Mouse (Mus musculus) intestine, embryonic 15.5 days (tissue): ENCODE results near the gene Phlpp1. TPM values are rescaled to one million over a fixed set of nuclear protein-coding genes. Genes with fewer than 3 reads are reported as not detected.
A peak's percentile ranks its signal among the peaks of the same experiment; 100 is the strongest.

Experiments
- ATAC-seq: fragments of 200-750 bp; cut with Nextera tagmentation; 2 replicates; pipeline ENCODE4 v1.8.0; 2017; ENCODE audit warnings: moderate TSS enrichment, moderate library complexity
- H3K27ac ChIP-seq: fragments of 300-500 bp; sonication (generic); 2 replicates; pipeline ENCODE4 v1.5.1; 2015; ENCODE audit warnings: mild to moderate bottlenecking, inconsistent platforms
- H3K27me3 ChIP-seq: fragments of 300-500 bp; sonication (generic); replicated peaks from 2 replicates; pipeline ENCODE4 v1.6.1; 2015; ENCODE audit warnings: inconsistent platforms
- H3K36me3 ChIP-seq: fragments of 300-500 bp; sonication (generic); 2 replicates; pipeline ENCODE4 v1.6.1; 2015; ENCODE audit warnings: inconsistent platforms
- H3K4me1 ChIP-seq: fragments of 300-500 bp; sonication (generic); replicated peaks from 2 replicates; pipeline ENCODE4 v1.6.1; 2015; ENCODE audit warnings: inconsistent platforms
- H3K4me2 ChIP-seq: fragments of 300-500 bp; sonication (generic); replicated peaks from 2 replicates; pipeline ENCODE4 v1.6.1; 2015; ENCODE audit warnings: mild to moderate bottlenecking, inconsistent platforms
- H3K4me3 ChIP-seq: fragments of 300-500 bp; sonication (generic); replicated peaks from 2 replicates; pipeline ENCODE4 v1.5.1; 2015; ENCODE audit warnings: inconsistent platforms
- H3K9ac ChIP-seq: fragments of 300-500 bp; sonication (generic); 2 replicates; pipeline ENCODE4 v1.6.1; 2015; ENCODE audit warnings: inconsistent platforms
- H3K9me3 ChIP-seq: fragments of 300-500 bp; sonication (generic); 2 replicates; pipeline ENCODE4 v1.6.1; 2016; ENCODE audit warnings: inconsistent platforms
- WGBS: fragments of 180-500 bp; shearing (Covaris S2); methylation state at CpG from one replicate; pipeline ENCODE4 v1.1.7; 2015; 5-methylcytosine and 5-hydroxymethylcytosine counted together
- polyA plus RNA-seq: library from polyadenylated mRNA; unstranded; fragments of >200 nt; fragmentation: Nextera tagmentation; extraction: Ambion mirVana; gene quantifications from 2 replicates; pipeline ENCODE4 v1.2.1, GENCODE M21; 2015

The Phlpp1 gene
- polyA plus RNA-seq, 1 experiment from 2014 or later, result 3.2 TPM

GRCm38 (mm10) chr1:106186062-106186461, 14.5 kb downstream of the Phlpp1 start:
- no peak for ATAC-seq
- no peaks in the 10 kb centered on the region for H3K36me3 ChIP-seq
- no peaks in the 10 kb centered on the region for H3K9me3 ChIP-seq
- H3K4me2 ChIP-seq, result no peak overlapping the region
- no peak overlapping the region for H3K9ac ChIP-seq
- H3K4me3 ChIP-seq, result no peak overlapping the region
- no peaks in the 10 kb centered on the region for H3K27me3 ChIP-seq
- no peak overlapping the region for H3K27ac ChIP-seq
- H3K4me1 ChIP-seq, result peaks cover 10% of the 10 kb centered on the region; the same call in 1 of the 2 replicates
- 28% methylated on average over 2 of the region's 2 CpGs for WGBS

GRCm38 (mm10) chr1:106187480-106187879, 15.9 kb downstream of the Phlpp1 start:
- Histone ChIP-seq H3K27me3 (no peaks in the 10 kb centered on the region), H3K4me3 (no peak overlapping the region), H3K27ac (no peak overlapping the region), H3K9ac (no peak overlapping the region), H3K4me2 (no peak overlapping the region), H3K9me3 (no peaks in the 10 kb centered on the region), H3K36me3 (no peaks in the 10 kb centered on the region), H3K4me1 (peaks cover 10% of the 10 kb centered on the region; the same call in 1 of the 2 replicates)
- ATAC-seq, result no peak

- no peaks in the 10 kb centered on the region for H3K9me3 ChIP-seq
- no peak overlapping the region for H3K27ac ChIP-seq
- H3K4me2 ChIP-seq, result no peak overlapping the region
- WGBS, result 94% methylated on average over 3 of the region's 3 CpGs
- no peaks in the 10 kb centered on the region for H3K36me3 ChIP-seq
- no peak overlapping the region for H3K9ac ChIP-seq
- peaks cover 10% of the 10 kb centered on the region; the same call in 1 of the 2 replicates for H3K4me1 ChIP-seq
- no peak for ATAC-seq
- H3K27me3 ChIP-seq, result no peaks in the 10 kb centered on the region
- H3K4me3 ChIP-seq, result no peak overlapping the region
These were observed 17.2 kb downstream of the Phlpp1 start for GRCm38 (mm10) chr1:106188756-106189155.

- Histone ChIP-seq H3K4me2 (no peak overlapping the region), H3K27ac (no peak overlapping the region), H3K9me3 (no peaks in the 10 kb centered on the region), H3K4me3 (no peak overlapping the region), H3K36me3 (no peaks in the 10 kb centered on the region), H3K27me3 (no peaks in the 10 kb centered on the region), H3K4me1 (peaks cover 10% of the 10 kb centered on the region; the same call in 1 of the 2 replicates), H3K9ac (no peak overlapping the region)
- no peak for ATAC-seq
- 83% methylated on average over 5 of the region's 5 CpGs for WGBS
These were observed 17.8 kb downstream of the Phlpp1 start for GRCm38 (mm10) chr1:106189311-106189710.

GRCm38 (mm10) chr1:106190695-106191094, 19.1 kb downstream of the Phlpp1 start:
- peaks cover 3% of the 10 kb centered on the region; the same call in 1 of the 2 replicates for H3K4me1 ChIP-seq
- no peak overlapping the region for H3K4me3 ChIP-seq
- no peaks in the 10 kb centered on the region for H3K36me3 ChIP-seq
- ATAC-seq, result peak; percentile 50
- no peaks in the 10 kb centered on the region for H3K9me3 ChIP-seq
- no peaks in the 10 kb centered on the region for H3K27me3 ChIP-seq
- WGBS, result 60% methylated on average over 3 of the region's 3 CpGs
- no peak overlapping the region for H3K4me2 ChIP-seq
- no peak overlapping the region for H3K27ac ChIP-seq
- no peak overlapping the region for H3K9ac ChIP-seq

- H3K4me1 ChIP-seq, result peaks cover 3% of the 10 kb centered on the region; the same call in 1 of the 2 replicates
- ATAC-seq, result no peak
- no peak overlapping the region for H3K4me2 ChIP-seq
- no peaks in the 10 kb centered on the region for H3K27me3 ChIP-seq
- 71% methylated on average over 8 of the region's 8 CpGs for WGBS
- no peak overlapping the region for H3K9ac ChIP-seq
- H3K27ac ChIP-seq, result no peak overlapping the region
- H3K4me3 ChIP-seq, result no peak overlapping the region
- H3K36me3 ChIP-seq, result no peaks in the 10 kb centered on the region
- no peaks in the 10 kb centered on the region for H3K9me3 ChIP-seq
These were observed 20.3 kb downstream of the Phlpp1 start for GRCm38 (mm10) chr1:106191885-106192284.

GRCm38 (mm10) chr1:106192864-106193470, 21.4 kb downstream of the Phlpp1 start:
- Histone ChIP-seq H3K27ac (peak overlapping the region; percentile 34), H3K4me3 (no peak overlapping the region), H3K4me1 (peaks cover 3% of the 10 kb centered on the region; the same call in 1 of the 2 replicates), H3K9ac (no peak overlapping the region), H3K9me3 (no peaks in the 10 kb centered on the region), H3K27me3 (no peaks in the 10 kb centered on the region), H3K4me2 (0 out of 2 replicates have a peak overlapping the region, but pooled peaks have one; percentile 9), H3K36me3 (no peaks in the 10 kb centered on the region)
- ATAC-seq, result 0 out of 2 replicates have a peak, but pooled peaks have one; percentile 1
- 52% methylated on average over 8 of the region's 8 CpGs for WGBS

GRCm38 (mm10) chr1:106193487-106193886, 21.9 kb downstream of the Phlpp1 start:
- ATAC-seq, result peak; percentile 75
- H3K4me2 ChIP-seq, result 0 out of 2 replicates have a peak overlapping the region, but pooled peaks have one; percentile 9
- H3K27ac ChIP-seq, result 0 out of 2 replicates have a peak overlapping the region, but pooled peaks have one; percentile 34
- no peaks in the 10 kb centered on the region for H3K9me3 ChIP-seq
- no peaks in the 10 kb centered on the region for H3K36me3 ChIP-seq
- WGBS, result 47% methylated on average over 3 of the region's 3 CpGs
- no peak overlapping the region for H3K4me3 ChIP-seq
- no peaks in the 10 kb centered on the region; the same call in 1 of the 2 replicates for H3K4me1 ChIP-seq
- H3K9ac ChIP-seq, result no peak overlapping the region
- H3K27me3 ChIP-seq, result no peaks in the 10 kb centered on the region

GRCm38 (mm10) chr1:106194263-106194662, 22.7 kb downstream of the Phlpp1 start:
- ATAC-seq, result peak; percentile 50; the same call in 1 of the 2 replicates
- 42% methylated on average over 3 of the region's 3 CpGs for WGBS

GRCm38 (mm10) chr1:106197991-106198390, 26.4 kb downstream of the Phlpp1 start:
- no peak overlapping the region for H3K4me2 ChIP-seq
- peaks cover 8% of the 10 kb centered on the region; the same call in 1 of the 2 replicates for H3K4me1 ChIP-seq
- ATAC-seq, result no peak
- no peak overlapping the region for H3K27ac ChIP-seq
- no peaks in the 10 kb centered on the region for H3K9me3 ChIP-seq
- H3K36me3 ChIP-seq, result no peaks in the 10 kb centered on the region
- 78% methylated on average over 5 of the region's 5 CpGs for WGBS
- no peak overlapping the region for H3K4me3 ChIP-seq
- H3K9ac ChIP-seq, result no peak overlapping the region
- H3K27me3 ChIP-seq, result no peaks in the 10 kb centered on the region

More at GRCm38 (mm10) chr1:106194263-106194662, 22.7 kb downstream of the Phlpp1 start:
- Histone ChIP-seq H3K27me3 (no peaks in the 10 kb centered on the region), H3K4me3 (no peak overlapping the region), H3K4me1 (peaks cover 3% of the 10 kb centered on the region; the same call in 1 of the 2 replicates), H3K36me3 (no peaks in the 10 kb centered on the region), H3K27ac (no peak overlapping the region), H3K4me2 (no peak overlapping the region), H3K9ac (no peak overlapping the region), H3K9me3 (no peaks in the 10 kb centered on the region)

- 73% methylated on average over 4 of the region's 4 CpGs for WGBS
- ATAC-seq, result no peak
- H3K9ac ChIP-seq, result no peak overlapping the region
- H3K4me3 ChIP-seq, result no peak overlapping the region
- no peak overlapping the region for H3K4me2 ChIP-seq
- H3K27ac ChIP-seq, result no peak overlapping the region
- H3K4me1 ChIP-seq, result peaks cover 11% of the 10 kb centered on the region; the same call in 1 of the 2 replicates
- no peaks in the 10 kb centered on the region for H3K36me3 ChIP-seq
- no peaks in the 10 kb centered on the region for H3K27me3 ChIP-seq
- no peaks in the 10 kb centered on the region for H3K9me3 ChIP-seq
These were observed 27.6 kb downstream of the Phlpp1 start for GRCm38 (mm10) chr1:106199109-106199508.

GRCm38 (mm10) chr1:106199686-106200085, 28.1 kb downstream of the Phlpp1 start:
- H3K27me3 ChIP-seq, result no peaks in the 10 kb centered on the region
- H3K4me3 ChIP-seq, result no peak overlapping the region
- H3K9ac ChIP-seq, result no peak overlapping the region
- WGBS, result 18% methylated on average over 2 of the region's 2 CpGs
- H3K4me2 ChIP-seq, result 0 out of 2 replicates have a peak overlapping the region, but pooled peaks have one; percentile 1
- H3K27ac ChIP-seq, result peak overlapping the region; percentile 48
- peaks cover 16% of the 10 kb centered on the region; the same call in 1 of the 2 replicates for H3K4me1 ChIP-seq
- no peaks in the 10 kb centered on the region for H3K9me3 ChIP-seq
- no peaks in the 10 kb centered on the region for H3K36me3 ChIP-seq
- peak; percentile 51 for ATAC-seq

- 84% methylated on average over 1 of the region's 1 CpGs for WGBS
These were observed 29.5 kb downstream of the Phlpp1 start for GRCm38 (mm10) chr1:106201025-106201424.

More at GRCm38 (mm10) chr1:106201025-106201424, 29.5 kb downstream of the Phlpp1 start:
- Histone ChIP-seq H3K27me3 (no peaks in the 10 kb centered on the region), H3K9ac (no peak overlapping the region), H3K4me2 (no peak overlapping the region), H3K9me3 (no peaks in the 10 kb centered on the region), H3K27ac (no peak overlapping the region), H3K4me3 (no peak overlapping the region), H3K36me3 (no peaks in the 10 kb centered on the region), H3K4me1 (peaks cover 16% of the 10 kb centered on the region; the same call in 1 of the 2 replicates)
- ATAC-seq, result no peak
